Mouse (Mus musculus): Measurements from ENCODE around the gene Zfp672.
A peak's percentile ranks its signal among the peaks of the same experiment; 100 is the strongest.

DNA sequence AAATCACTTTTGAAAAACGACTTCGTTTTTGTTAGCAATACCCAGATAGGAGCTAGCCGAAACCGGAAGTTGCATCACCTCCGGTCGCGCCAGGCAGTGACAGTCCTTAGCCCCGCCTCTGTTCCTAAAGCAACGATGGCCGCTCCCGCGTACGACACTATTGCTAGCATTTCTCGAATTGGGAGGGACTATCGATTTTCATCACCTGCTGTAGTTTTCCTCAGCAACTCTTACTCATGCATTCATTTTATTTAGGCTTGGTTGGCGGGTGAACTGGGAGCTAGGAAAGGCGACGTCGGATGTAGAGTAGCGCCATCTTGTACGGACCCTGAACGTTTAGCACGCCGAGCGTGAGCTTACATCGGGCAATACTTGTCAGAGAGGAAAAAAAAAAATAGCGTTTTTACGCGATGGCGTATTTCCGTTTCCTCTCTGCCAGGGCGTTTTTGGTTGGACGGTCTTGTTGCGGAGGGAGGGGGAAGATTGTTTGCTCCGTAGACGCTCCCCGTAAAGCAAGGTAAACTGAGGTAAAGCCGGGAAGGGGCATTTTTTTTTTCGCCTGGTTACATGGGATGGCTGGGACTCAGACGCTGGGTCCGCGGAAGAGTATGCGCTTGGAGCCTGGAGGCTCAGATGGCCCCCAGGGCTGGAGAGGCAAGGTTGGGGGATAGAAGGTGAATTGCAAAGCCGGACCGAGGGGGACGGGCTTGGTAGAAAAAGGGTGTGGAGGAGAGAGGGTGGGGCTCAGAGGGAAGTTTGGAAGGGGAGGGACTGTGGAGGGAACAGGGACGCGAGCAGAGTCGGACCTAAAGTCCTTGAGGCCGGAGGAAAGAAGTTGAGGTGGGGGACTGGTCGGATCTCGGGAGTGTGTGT lies at the start of gene Zfp672, which contains the start of gene Sh3bp5l:
- no peak for TF ChIP-seq CTCF (IDR thresholded peaks at IDR 0.05; ENCODE audit: borderline replicate concordance, control insufficient read depth, extremely low read depth, insufficient read depth, low read length, poor library complexity)
- TF ChIP-seq POLR2A (IDR thresholded peaks at IDR 0.05; ENCODE audit: control insufficient read depth, extremely low read depth, insufficient read depth, low read length, poor library complexity): peak; percentile 55; the same call in 1 of the 2 replicates
